Mouse (Mus musculus) liver, embryonic 14.5 days (tissue): ENCODE data around the gene Ak5.

Source experiments
- CTCF ChIP-seq: IDR thresholded peaks from 2 replicates; pipeline ENCODE4 v1.5.1; 2016; ENCODE audit warnings: antibody characterized with exemption, low read depth, control low read depth
- EP300 ChIP-seq: IDR thresholded peaks from 2 replicates; pipeline ENCODE4 v1.6.1; 2016; ENCODE audit warnings: antibody characterized with exemption, low read depth

DNA sequence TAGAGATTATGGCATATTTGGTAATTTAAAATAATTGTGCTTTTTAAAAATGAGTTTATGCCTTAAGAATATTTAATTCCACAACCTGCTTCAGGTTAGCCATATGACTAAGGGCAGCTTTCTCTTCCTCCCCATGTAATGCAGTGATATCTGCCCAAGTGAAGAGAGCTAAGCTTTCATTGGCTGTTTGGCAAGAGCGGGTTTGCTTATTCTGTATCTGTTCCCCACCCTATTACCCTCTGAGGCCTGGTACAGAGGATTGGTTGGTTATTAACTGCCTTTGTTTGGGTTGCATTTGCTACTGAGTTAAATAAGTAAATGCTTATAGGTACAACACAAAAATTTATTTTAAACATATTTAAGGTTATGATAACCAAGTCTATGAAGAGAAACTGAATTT, 221.2 kb downstream of the Ak5 start:
- TF ChIP-seq CTCF, result no peak
- no peak for TF ChIP-seq EP300
